Mouse (Mus musculus): ENCODE measurements around the gene Nelfa. TPM values are rescaled to one million over a fixed set of nuclear protein-coding genes. Genes with fewer than 3 reads are reported as not detected.
"Not testable (repeated sequence)": the region's sequence is repeated elsewhere in the genome, so short reads cannot be mapped to it uniquely, and the experiment has no call there.

Gene Nelfa
- polyA plus RNA-seq, 1 experiment from 2014 or later, result 68.3 TPM

- no peak overlapping the region for H3K4me3 ChIP-seq (ENCODE audit: low read depth, low read length)
- H3K9me3 ChIP-seq (ENCODE audit: control insufficient read depth, low read length), result no peaks in the 10 kb centered on the region
- ATAC-seq (replicated peaks; ENCODE audit: low FRiP score) (no peak), DNase-seq (ENCODE audit: low spot score) (no peak)
- H3K36me3 ChIP-seq (ENCODE audit: control insufficient read depth, insufficient read depth, low read length), result peaks cover 28% of the 10 kb centered on the region
- no peak overlapping the region for H3K27ac ChIP-seq (ENCODE audit: low read depth, low read length)
- no peak overlapping the region for H3K9ac ChIP-seq (ENCODE audit: low read depth, low read length)
- H3K4me2 ChIP-seq, result no peak overlapping the region
- no peaks in the 10 kb centered on the region for H3K27me3 ChIP-seq (replicated peaks; ENCODE audit: control insufficient read depth, insufficient read depth, low read length)
- H3K4me1 ChIP-seq (replicated peaks; ENCODE audit: control insufficient read depth, insufficient read depth, low read length), result peaks cover 4% of the 10 kb centered on the region
Measured at GRCm38 (mm10) chr5:33926170-33926569, 10.0 kb downstream of the Nelfa start.

- no peak overlapping the region for H3K4me2 ChIP-seq
- H3K27ac ChIP-seq (ENCODE audit: low read depth, low read length), result no peak overlapping the region
- H3K9me3 ChIP-seq (ENCODE audit: control insufficient read depth, low read length), result no peaks in the 10 kb centered on the region
- H3K36me3 ChIP-seq (ENCODE audit: control insufficient read depth, insufficient read depth, low read length), result peaks cover 36% of the 10 kb centered on the region
- no peaks in the 10 kb centered on the region for H3K27me3 ChIP-seq (replicated peaks; ENCODE audit: control insufficient read depth, insufficient read depth, low read length)
- H3K4me3 ChIP-seq (ENCODE audit: low read depth, low read length), result no peak overlapping the region
- DNase-seq (ENCODE audit: low spot score) (no peak), ATAC-seq (replicated peaks; ENCODE audit: low FRiP score) (no peak)
- 62% methylated on average over 2 of the region's 2 CpGs for WGBS
- no peak overlapping the region for H3K9ac ChIP-seq (ENCODE audit: low read depth, low read length)
- H3K4me1 ChIP-seq (replicated peaks; ENCODE audit: control insufficient read depth, insufficient read depth, low read length), result peaks cover 10% of the 10 kb centered on the region
Measured at GRCm38 (mm10) chr5:33922566-33922965, 13.6 kb downstream of the Nelfa start.

GRCm38 (mm10) chr5:33921486-33922235, 14.6 kb downstream of the Nelfa start:
- no peak overlapping the region for H3K4me3 ChIP-seq (ENCODE audit: low read depth, low read length)
- no peak overlapping the region for H3K27ac ChIP-seq (ENCODE audit: low read depth, low read length)
- DNase-seq (ENCODE audit: low spot score) (no peak), ATAC-seq (replicated peaks; ENCODE audit: low FRiP score) (no peak)
- H3K4me1 ChIP-seq (replicated peaks; ENCODE audit: control insufficient read depth, insufficient read depth, low read length), result peaks cover 10% of the 10 kb centered on the region
- H3K9me3 ChIP-seq (ENCODE audit: control insufficient read depth, low read length), result no peaks in the 10 kb centered on the region
- H3K36me3 ChIP-seq (ENCODE audit: control insufficient read depth, insufficient read depth, low read length), result peaks cover 33% of the 10 kb centered on the region
- 84% methylated on average over 7 of the region's 7 CpGs for WGBS
- no peak overlapping the region for H3K4me2 ChIP-seq
- H3K27me3 ChIP-seq (replicated peaks; ENCODE audit: control insufficient read depth, insufficient read depth, low read length), result no peaks in the 10 kb centered on the region
- H3K9ac ChIP-seq (ENCODE audit: low read depth, low read length), result no peak overlapping the region

GRCm38 (mm10) chr5:33920924-33921323, 15.3 kb downstream of the Nelfa start:
- Histone ChIP-seq H3K9ac (ENCODE audit: low read depth, low read length) (no peak overlapping the region), H3K4me3 (ENCODE audit: low read depth, low read length) (no peak overlapping the region), H3K27me3 (replicated peaks; ENCODE audit: control insufficient read depth, insufficient read depth, low read length) (no peaks in the 10 kb centered on the region), H3K9me3 (ENCODE audit: control insufficient read depth, low read length) (no peaks in the 10 kb centered on the region), H3K4me2 (no peak overlapping the region), H3K4me1 (replicated peaks; ENCODE audit: control insufficient read depth, insufficient read depth, low read length) (peaks cover 10% of the 10 kb centered on the region), H3K36me3 (ENCODE audit: control insufficient read depth, insufficient read depth, low read length) (peaks cover 35% of the 10 kb centered on the region), H3K27ac (ENCODE audit: low read depth, low read length) (no peak overlapping the region)
- no peak for ATAC-seq (replicated peaks; ENCODE audit: low FRiP score)
- no peak for DNase-seq (ENCODE audit: low spot score)
- WGBS, result 41% methylated on average over 4 of the region's 4 CpGs

GRCm38 (mm10) chr5:33920037-33920436, 16.2 kb downstream of the Nelfa start:
- 97% methylated on average over 2 of the region's 2 CpGs for WGBS
- ATAC-seq (replicated peaks; ENCODE audit: low FRiP score), result no peak
- Histone ChIP-seq H3K9me3 (ENCODE audit: control insufficient read depth, low read length) (no peaks in the 10 kb centered on the region), H3K27ac (ENCODE audit: low read depth, low read length) (no peak overlapping the region), H3K4me2 (no peak overlapping the region), H3K4me1 (replicated peaks; ENCODE audit: control insufficient read depth, insufficient read depth, low read length) (peaks cover 10% of the 10 kb centered on the region), H3K27me3 (replicated peaks; ENCODE audit: control insufficient read depth, insufficient read depth, low read length) (no peaks in the 10 kb centered on the region), H3K4me3 (ENCODE audit: low read depth, low read length) (no peak overlapping the region), H3K9ac (ENCODE audit: low read depth, low read length) (no peak overlapping the region), H3K36me3 (ENCODE audit: control insufficient read depth, insufficient read depth, low read length) (peaks cover 41% of the 10 kb centered on the region)
- no peak for DNase-seq (ENCODE audit: low spot score)

GRCm38 (mm10) chr5:33919466-33919865, 16.7 kb downstream of the Nelfa start:
- Histone ChIP-seq H3K27me3 (replicated peaks; ENCODE audit: control insufficient read depth, insufficient read depth, low read length) (no peaks in the 10 kb centered on the region), H3K9me3 (ENCODE audit: control insufficient read depth, low read length) (no peaks in the 10 kb centered on the region), H3K4me2 (no peak overlapping the region), H3K9ac (ENCODE audit: low read depth, low read length) (no peak overlapping the region), H3K36me3 (ENCODE audit: control insufficient read depth, insufficient read depth, low read length) (peaks cover 41% of the 10 kb centered on the region), H3K4me1 (replicated peaks; ENCODE audit: control insufficient read depth, insufficient read depth, low read length) (peaks cover 10% of the 10 kb centered on the region), H3K27ac (ENCODE audit: low read depth, low read length) (no peak overlapping the region), H3K4me3 (ENCODE audit: low read depth, low read length) (no peak overlapping the region)
- DNase-seq (ENCODE audit: low spot score) (no peak), ATAC-seq (replicated peaks; ENCODE audit: low FRiP score) (no peak)
- WGBS, result 93% methylated on average over 1 of the region's 1 CpGs

- WGBS, result 94% methylated on average over 2 of the region's 2 CpGs
- H3K4me1 ChIP-seq (replicated peaks; ENCODE audit: control insufficient read depth, insufficient read depth, low read length); H3K27ac ChIP-seq (ENCODE audit: low read depth, low read length); H3K27me3 ChIP-seq (replicated peaks; ENCODE audit: control insufficient read depth, insufficient read depth, low read length); H3K4me3 ChIP-seq (ENCODE audit: low read depth, low read length); DNase-seq (ENCODE audit: low spot score); H3K9ac ChIP-seq (ENCODE audit: low read depth, low read length); ATAC-seq (replicated peaks; ENCODE audit: low FRiP score); H3K9me3 ChIP-seq (ENCODE audit: control insufficient read depth, low read length); H3K4me2 ChIP-seq: not testable (repeated sequence)
- peaks cover 47% of the 10 kb centered on the region for H3K36me3 ChIP-seq (ENCODE audit: control insufficient read depth, insufficient read depth, low read length)
Measured at GRCm38 (mm10) chr5:33916616-33917015, 19.6 kb downstream of the Nelfa start.

GRCm38 (mm10) chr5:33915031-33915430, 21.2 kb downstream of the Nelfa start:
- H3K9ac ChIP-seq (ENCODE audit: low read depth, low read length); H3K27ac ChIP-seq (ENCODE audit: low read depth, low read length); H3K4me1 ChIP-seq (replicated peaks; ENCODE audit: control insufficient read depth, insufficient read depth, low read length); H3K9me3 ChIP-seq (ENCODE audit: control insufficient read depth, low read length); H3K27me3 ChIP-seq (replicated peaks; ENCODE audit: control insufficient read depth, insufficient read depth, low read length); H3K4me2 ChIP-seq; H3K4me3 ChIP-seq (ENCODE audit: low read depth, low read length); DNase-seq (ENCODE audit: low spot score); ATAC-seq (replicated peaks; ENCODE audit: low FRiP score): not testable (repeated sequence)
- H3K36me3 ChIP-seq (ENCODE audit: control insufficient read depth, insufficient read depth, low read length), result peaks cover 32% of the 10 kb centered on the region

- ATAC-seq (replicated peaks; ENCODE audit: low FRiP score), result no peak
- Histone ChIP-seq H3K27me3 (replicated peaks; ENCODE audit: control insufficient read depth, insufficient read depth, low read length) (no peaks in the 10 kb centered on the region), H3K9ac (ENCODE audit: low read depth, low read length) (no peak overlapping the region), H3K4me3 (ENCODE audit: low read depth, low read length) (no peak overlapping the region), H3K9me3 (ENCODE audit: control insufficient read depth, low read length) (no peaks in the 10 kb centered on the region), H3K4me2 (no peak overlapping the region), H3K4me1 (replicated peaks; ENCODE audit: control insufficient read depth, insufficient read depth, low read length) (no peaks in the 10 kb centered on the region), H3K27ac (ENCODE audit: low read depth, low read length) (no peak overlapping the region), H3K36me3 (ENCODE audit: control insufficient read depth, insufficient read depth, low read length) (peaks cover 43% of the 10 kb centered on the region)
- no peak for DNase-seq (ENCODE audit: low spot score)
- 91% methylated on average over 9 of the region's 9 CpGs for WGBS
Measured at GRCm38 (mm10) chr5:33903176-33903575, 33.0 kb downstream of the Nelfa start.
